Mouse (Mus musculus): Measurements from ENCODE around the gene Kansl1. TPM values are rescaled to one million over a fixed set of nuclear protein-coding genes. Genes with fewer than 3 reads are reported as not detected.
A peak's percentile ranks its signal among the peaks of the same experiment; 100 is the strongest.

Gene Kansl1
- 10 to 100 TPM; 19.8 to 20.2 TPM for total RNA-seq (2021)
- long read RNA-seq, experiment 1, full-length matches to known transcripts = 5 of 18 reads
- long read RNA-seq, experiment 1, partial matches to known transcripts = 3 of 18 reads
- long read RNA-seq, experiment 1, other reads (novel, unspliced or antisense) = 10 of 18 reads
- long read RNA-seq, experiment 2, full-length matches to known transcripts = 4 of 14 reads
- long read RNA-seq, experiment 2, partial matches to known transcripts = 0 of 14 reads
- long read RNA-seq, experiment 2, other reads (novel, unspliced or antisense) = 10 of 14 reads

GRCm38 (mm10) chr11:104468751-104469268 lies at the start of gene Kansl1:
Gene Kansl1 (minus strand): TSS chr11:104468861.
- intact Hi-C loops (cut with DNase I) = loop anchor here (10.0 kb wide), 1 partner anchor 234 kb away; the partner anchor contains the start of gene Mapt
- TF ChIP-seq CTCF (IDR thresholded peaks at IDR 0.05) = no peak
- Histone ChIP-seq H3K27ac (peak within 1 kb of the TSS; percentile 79), H3K4me3 (peak within 1 kb of the TSS; percentile 91)
- DNase-seq = peak; percentile 59

GRCm38 (mm10) chr11:104512436-104512835 lies 43.8 kb upstream of the Kansl1 start:
- no peak overlapping the region for H3K27ac ChIP-seq
- no peak overlapping the region for H3K4me3 ChIP-seq
- intact Hi-C loops (cut with DNase I) = no loop called here
- no peak for DNase-seq
- TF ChIP-seq CTCF (IDR thresholded peaks at IDR 0.05) = no peak

- peak; percentile 61 for TF ChIP-seq CTCF (IDR thresholded peaks at IDR 0.05)
Observed at GRCm38 (mm10) chr11:104510606-104511005, 41.9 kb upstream of the Kansl1 start.

GRCm38 (mm10) chr11:104508455-104508854 lies 39.8 kb upstream of the Kansl1 start:
- no peak for DNase-seq
- Histone ChIP-seq H3K27ac (no peak overlapping the region), H3K4me3 (no peak overlapping the region)
- intact Hi-C loops (cut with DNase I) = no loop called here
- no peak; the same call in 1 of the 2 replicates for TF ChIP-seq CTCF (IDR thresholded peaks at IDR 0.05)

More at GRCm38 (mm10) chr11:104510606-104511005, 41.9 kb upstream of the Kansl1 start:
- intact Hi-C loops (cut with DNase I) = no loop called here
- no peak overlapping the region for H3K27ac ChIP-seq
- no peak overlapping the region for H3K4me3 ChIP-seq
- no peak for DNase-seq

GRCm38 (mm10) chr11:104488292-104488691 lies 19.6 kb upstream of the Kansl1 start:
- Histone ChIP-seq H3K4me3 (no peak overlapping the region), H3K27ac (no peak overlapping the region)
- no peak for DNase-seq
- intact Hi-C loops (cut with DNase I) = no loop called here
- peak; percentile 33; the same call in 1 of the 2 replicates for TF ChIP-seq CTCF (IDR thresholded peaks at IDR 0.05)

GRCm38 (mm10) chr11:104481971-104482370 lies 13.3 kb upstream of the Kansl1 start:
- no peak for TF ChIP-seq CTCF (IDR thresholded peaks at IDR 0.05)
- intact Hi-C loops (cut with DNase I) = no loop called here
- Histone ChIP-seq H3K27ac (no peak overlapping the region), H3K4me3 (no peak overlapping the region)
- no peak for DNase-seq

- no peak overlapping the region for H3K27ac ChIP-seq
- TF ChIP-seq CTCF (IDR thresholded peaks at IDR 0.05) = no peak
- intact Hi-C loops (cut with DNase I) = no loop called here
- no peak overlapping the region for H3K4me3 ChIP-seq
- DNase-seq = no peak
Observed at GRCm38 (mm10) chr11:104479505-104479904, 10.8 kb upstream of the Kansl1 start.

- Histone ChIP-seq H3K27ac (peak overlapping the region; percentile 79), H3K4me3 (peak overlapping the region; percentile 91)
- TF ChIP-seq CTCF (IDR thresholded peaks at IDR 0.05) = no peak
- intact Hi-C loops (cut with DNase I) = loop anchor here (10.0 kb wide), 1 partner anchor 235 kb away; the partner anchor contains the start of gene Mapt
- DNase-seq = peak; percentile 95
Observed at GRCm38 (mm10) chr11:104469371-104469835, 742 bp upstream of the Kansl1 start.

GRCm38 (mm10) chr11:104467698-104468097 lies 963 bp downstream of the Kansl1 start:
- no peak overlapping the region for H3K4me3 ChIP-seq
- intact Hi-C loops (cut with DNase I) = loop anchor here (10.0 kb wide), 1 partner anchor 233 kb away; the partner anchor contains the start of gene Mapt
- TF ChIP-seq CTCF (IDR thresholded peaks at IDR 0.05) = no peak
- DNase-seq = no peak
- H3K27ac ChIP-seq = no peak overlapping the region

GRCm38 (mm10) chr11:104461551-104461950 lies 7.1 kb downstream of the Kansl1 start:
- intact Hi-C loops (cut with DNase I) = loop anchor here (1.0 to 10.0 kb wide), 3 partner anchors 115 to 227 kb away; partner anchors contain the start of gene Mapt
- H3K4me3 ChIP-seq = no peak overlapping the region
- TF ChIP-seq CTCF (IDR thresholded peaks at IDR 0.05) = peak; percentile 92
- H3K27ac ChIP-seq = no peak overlapping the region
- DNase-seq = peak; percentile 34

GRCm38 (mm10) chr11:104459671-104460070 lies 9.0 kb downstream of the Kansl1 start:
- intact Hi-C loops (cut with DNase I) = loop anchor here (2.0 to 10.0 kb wide), 2 partner anchors 113 to 225 kb away; partner anchors contain the start of gene Mapt
- no peak for TF ChIP-seq CTCF (IDR thresholded peaks at IDR 0.05)
- DNase-seq = no peak
- Histone ChIP-seq H3K27ac (no peak overlapping the region), H3K4me3 (no peak overlapping the region)

- Histone ChIP-seq H3K4me3 (no peak overlapping the region), H3K27ac (no peak overlapping the region)
- DNase-seq = no peak
- intact Hi-C loops (cut with DNase I) = no loop called here
- peak; percentile 39; the same call in 1 of the 2 replicates for TF ChIP-seq CTCF (IDR thresholded peaks at IDR 0.05)
Observed at GRCm38 (mm10) chr11:104458507-104458906, 10.2 kb downstream of the Kansl1 start.

GRCm38 (mm10) chr11:104452709-104453108 lies 16.0 kb downstream of the Kansl1 start:
- intact Hi-C loops (cut with DNase I) = no loop called here
- DNase-seq = no peak
- Histone ChIP-seq H3K27ac (no peak overlapping the region), H3K4me3 (no peak overlapping the region)
- no peak for TF ChIP-seq CTCF (IDR thresholded peaks at IDR 0.05)

All from gastrocnemius, adult 2 months (tissue).